In the genomic region with DNA sequence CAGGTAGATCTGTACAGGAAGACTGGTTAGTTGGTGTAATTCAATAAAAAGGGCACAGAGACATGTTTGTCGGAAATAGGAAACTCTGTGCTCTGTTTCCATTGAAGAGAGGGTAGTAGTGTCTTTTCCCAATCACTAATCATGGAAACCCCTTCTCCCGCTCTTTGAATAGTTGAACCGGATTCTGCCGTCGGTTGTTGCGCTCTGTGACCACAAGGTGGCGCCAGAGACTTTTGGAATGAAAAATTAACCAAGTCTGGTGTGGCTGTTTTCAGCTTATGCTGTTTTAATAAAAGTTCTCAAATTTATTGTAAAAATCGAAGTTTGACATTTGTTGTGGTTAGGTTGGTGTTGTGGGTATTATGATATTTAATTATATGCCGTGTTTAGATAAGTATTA, we compare ENCODE assay signal across 8 mouse cellular contexts. TPM values are rescaled to one million over a fixed set of nuclear protein-coding genes. Genes with fewer than 3 reads are reported as not detected.
DNase-seq lines count a peak whose midpoint lies in the region; ATAC-seq and TF ChIP-seq lines count a peak whose summit lies in the region.

No protein-coding gene starts in this region.

- H3K4me3 ChIP-seq in neural tube, embryonic 15.5 days (replicated peaks), result no peak overlapping the region
- H3K4me3 ChIP-seq in embryonic facial prominence, embryonic 11.5 days (ENCODE audit: low read depth, low read length), result no peak overlapping the region
- H3K4me3 ChIP-seq in hindbrain, postnatal 0 days (ENCODE audit: low read length), result no peak overlapping the region
- H3K4me3 ChIP-seq in limb, embryonic 13.5 days, result no peak overlapping the region
- no peak overlapping the region for H3K4me3 ChIP-seq in olfactory bulb, adult 2 months (ENCODE audit: insufficient read depth, low read depth, low read length)

- no peak overlapping the region for H3K4me2 ChIP-seq in neural tube, embryonic 15.5 days
- no peak overlapping the region for H3K4me2 ChIP-seq in embryonic facial prominence, embryonic 11.5 days (ENCODE audit: low read depth, low read length)
- H3K4me2 ChIP-seq in hindbrain, postnatal 0 days (ENCODE audit: low read depth, low read length), result no peak overlapping the region
- H3K4me2 ChIP-seq in limb, embryonic 13.5 days (replicated peaks), result no peak overlapping the region

- peaks cover 2% of the 10 kb centered on the region; the same call in 1 of the 2 replicates for H3K27me3 ChIP-seq in neural tube, embryonic 15.5 days (replicated peaks)
- no peaks in the 10 kb centered on the region for H3K27me3 ChIP-seq in embryonic facial prominence, embryonic 11.5 days (ENCODE audit: control insufficient read depth, insufficient read depth, low read length)
- no peaks in the 10 kb centered on the region for H3K27me3 ChIP-seq in hindbrain, postnatal 0 days (ENCODE audit: insufficient read depth, low read length)
- H3K27me3 ChIP-seq in limb, embryonic 13.5 days, result peaks cover 14% of the 10 kb centered on the region; the same call in 1 of the 2 replicates

- no peaks in the 10 kb centered on the region for H3K9me3 ChIP-seq in neural tube, embryonic 15.5 days (replicated peaks)
- H3K9me3 ChIP-seq in embryonic facial prominence, embryonic 11.5 days (replicated peaks; ENCODE audit: control insufficient read depth, low read length), result no peaks in the 10 kb centered on the region
- H3K9me3 ChIP-seq in hindbrain, postnatal 0 days (ENCODE audit: low read length), result no peaks in the 10 kb centered on the region
- H3K9me3 ChIP-seq in limb, embryonic 13.5 days, result no peaks in the 10 kb centered on the region

- no peak overlapping the region for H3K9ac ChIP-seq in neural tube, embryonic 15.5 days (replicated peaks)
- no peak overlapping the region for H3K9ac ChIP-seq in embryonic facial prominence, embryonic 11.5 days (replicated peaks; ENCODE audit: low read length)
- H3K9ac ChIP-seq in hindbrain, postnatal 0 days (replicated peaks; ENCODE audit: low read length), result no peak overlapping the region
- H3K9ac ChIP-seq in limb, embryonic 13.5 days, result no peak overlapping the region

- peak; percentile 89 for TF ChIP-seq CTCF in hindbrain, postnatal 0 days (IDR thresholded peaks at IDR 0.05; ENCODE audit: low read depth)
- peak; percentile 76 for TF ChIP-seq CTCF in olfactory bulb, adult 2 months (IDR thresholded peaks at IDR 0.05; ENCODE audit: insufficient read depth, low read depth, low read length)

- H3K36me3 ChIP-seq in neural tube, embryonic 15.5 days, result no peaks in the 10 kb centered on the region
- H3K36me3 ChIP-seq in embryonic facial prominence, embryonic 11.5 days (replicated peaks; ENCODE audit: control insufficient read depth, insufficient read depth, low read depth, low read length), result no peaks in the 10 kb centered on the region
- no peaks in the 10 kb centered on the region for H3K36me3 ChIP-seq in hindbrain, postnatal 0 days (ENCODE audit: insufficient read depth, low read length)
- no peaks in the 10 kb centered on the region for H3K36me3 ChIP-seq in limb, embryonic 13.5 days

- 2% methylated on average over 9 of the region's 9 CpGs for WGBS in neural tube, embryonic 15.5 days
- WGBS in embryonic facial prominence, embryonic 11.5 days, result 2% methylated on average over 9 of the region's 9 CpGs
- WGBS in hindbrain, postnatal 0 days, result 1% methylated on average over 9 of the region's 9 CpGs
- WGBS in limb, embryonic 13.5 days, result 2% methylated on average over 9 of the region's 9 CpGs
- 2% methylated on average over 9 of the region's 9 CpGs for WGBS in olfactory bulb, adult 2 months

- no peak overlapping the region for H3K27ac ChIP-seq in neural tube, embryonic 15.5 days (replicated peaks)
- H3K27ac ChIP-seq in embryonic facial prominence, embryonic 11.5 days (replicated peaks; ENCODE audit: low read depth, low read length), result no peak overlapping the region
- no peak overlapping the region for H3K27ac ChIP-seq in hindbrain, postnatal 0 days
- no peak overlapping the region for H3K27ac ChIP-seq in limb, embryonic 13.5 days
- no peak overlapping the region for H3K27ac ChIP-seq in olfactory bulb, adult 2 months (ENCODE audit: insufficient read depth, low read depth, low read length)

- no peak; the same call in 1 of the 2 replicates for ATAC-seq in neural tube, embryonic 15.5 days (ENCODE audit: low FRiP score)
- ATAC-seq in embryonic facial prominence, embryonic 11.5 days (replicated peaks; ENCODE audit: insufficient number of reproducible peaks, low FRiP score, low TSS enrichment, low read depth), result no peak
- no peak for ATAC-seq in hindbrain, postnatal 0 days
- ATAC-seq in limb, embryonic 13.5 days (ENCODE audit: low FRiP score, low read depth), result peak; percentile 5; the same call in 1 of the 2 replicates
- no peak for ATAC-seq in activated CD4-positive, CD25-positive, alpha-beta regulatory T cell, adult 4 months

- H3K4me1 ChIP-seq in neural tube, embryonic 15.5 days, result no peaks in the 10 kb centered on the region
- H3K4me1 ChIP-seq in embryonic facial prominence, embryonic 11.5 days (ENCODE audit: control insufficient read depth, insufficient read depth, low read length), result no peaks in the 10 kb centered on the region
- H3K4me1 ChIP-seq in hindbrain, postnatal 0 days (ENCODE audit: insufficient read depth, low read length), result no peaks in the 10 kb centered on the region
- H3K4me1 ChIP-seq in limb, embryonic 13.5 days, result no peaks in the 10 kb centered on the region
- no peaks in the 10 kb centered on the region for H3K4me1 ChIP-seq in olfactory bulb, adult 2 months (ENCODE audit: control insufficient read depth, insufficient read depth, low read length)

- no peak for TF ChIP-seq POLR2A in olfactory bulb, adult 2 months (IDR thresholded peaks at IDR 0.05; ENCODE audit: insufficient read depth, low read depth, low read length)

- peak; percentile 75 for DNase-seq in neural tube, embryonic 10.5 days (ENCODE audit: extremely low spot score, low spot score)
- peak; percentile 67 for DNase-seq in adrenal gland, postnatal 14 days
- DNase-seq in embryonic facial prominence, embryonic 11.5 days (ENCODE audit: low spot score), result peak; percentile 84
- peak; percentile 83 for DNase-seq in hindbrain, postnatal 0 days (ENCODE audit: low spot score)

RNA-seq across cellular contexts. Expression of a gene that starts 5.9 kb away (rescaled TPM):
- 1.5 and 1.6 TPM in 2 replicates for polyA plus RNA-seq in neural tube, embryonic 15.5 days (2015; fragmentation: Nextera tagmentation; extraction: Ambion mirVana)
- total RNA-seq in adrenal gland, postnatal 14 days (2021), result 26.6 and 37.6 TPM in 2 replicates
- polyA plus RNA-seq in embryonic facial prominence, embryonic 11.5 days (2014; fragmentation: Nextera tagmentation; extraction: Ambion mirVana), result 3.9 and 5.5 TPM in 2 replicates
- 0.43 and 2.6 TPM in 2 replicates for total RNA-seq in hindbrain, postnatal 0 days (2014; rRNA removed)
- 4.6 and 4.7 TPM in 2 replicates for polyA plus RNA-seq in hindbrain, postnatal 0 days (2015; fragmentation: Nextera tagmentation; extraction: Ambion mirVana)
- polyA plus RNA-seq in limb, embryonic 13.5 days (2015; fragmentation: Nextera tagmentation; extraction: Ambion mirVana), result 5.0 and 5.8 TPM in 2 replicates
- polyA plus RNA-seq in olfactory bulb, adult 2 months (2012; ENCODE audit: insufficient read depth, insufficient read length, low replicate concordance, missing spikeins), result not detected in 2 replicates
- polyA plus RNA-seq in activated CD4-positive, CD25-positive, alpha-beta regulatory T cell, adult 4 months (2017; shearing (Covaris generic)), result not detected
